Mouse (Mus musculus): ENCODE data around the gene Ermard.

Ermard gene

DNA sequence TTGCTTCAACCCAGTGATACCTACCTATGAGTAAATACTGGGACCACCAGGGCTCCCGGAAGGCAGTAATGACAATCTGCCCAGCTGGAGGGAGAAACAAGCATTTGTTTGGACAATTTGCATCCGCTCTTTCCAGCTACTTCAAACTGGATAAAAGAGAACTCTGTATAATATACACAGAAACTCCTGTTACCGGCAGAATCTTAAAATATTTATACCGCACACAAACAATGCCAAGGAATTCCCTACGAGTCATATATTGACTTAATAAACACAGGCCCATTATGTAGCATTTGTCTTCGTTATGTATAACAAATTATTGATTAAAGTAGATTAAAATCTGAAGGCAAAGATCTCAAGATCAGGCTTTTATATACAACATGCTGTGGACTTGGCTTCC is 79.6 kb downstream of the Ermard start:
- DNase-seq (ENCODE audit: low spot score) = no peak

DNA sequence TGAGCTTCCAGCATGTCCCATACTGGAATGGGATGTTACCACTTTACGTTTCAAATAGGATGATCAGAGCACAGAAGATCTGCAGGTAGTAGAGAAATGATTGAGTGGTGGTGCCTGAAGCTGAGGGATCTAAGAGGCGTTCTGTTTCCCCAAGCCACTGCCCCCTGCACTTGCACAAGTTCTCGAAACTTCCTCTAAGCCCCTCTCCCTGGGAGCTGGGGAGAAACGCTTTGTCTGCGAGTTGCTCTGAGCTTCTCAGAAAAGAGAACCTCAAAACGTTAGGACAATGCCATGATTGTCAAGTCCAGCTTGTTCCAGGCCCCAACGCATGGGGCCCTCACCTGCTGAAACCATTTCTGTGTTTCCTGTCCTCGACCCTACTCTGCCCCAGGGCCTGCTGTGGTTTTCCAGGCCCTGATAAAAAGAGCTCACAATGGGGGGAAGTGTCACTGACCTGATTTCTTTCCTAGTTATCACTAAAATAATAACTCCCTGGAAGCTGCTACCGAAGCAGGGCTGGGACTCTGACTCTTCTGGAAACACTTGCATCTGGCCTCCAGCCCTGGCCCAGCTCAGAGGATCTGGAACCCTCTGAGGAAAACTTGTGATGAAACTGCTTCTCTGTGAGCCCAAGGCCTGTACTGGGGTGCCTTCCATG is 88.8 kb downstream of the Ermard start:
- no peak for DNase-seq (ENCODE audit: low spot score)

DNA sequence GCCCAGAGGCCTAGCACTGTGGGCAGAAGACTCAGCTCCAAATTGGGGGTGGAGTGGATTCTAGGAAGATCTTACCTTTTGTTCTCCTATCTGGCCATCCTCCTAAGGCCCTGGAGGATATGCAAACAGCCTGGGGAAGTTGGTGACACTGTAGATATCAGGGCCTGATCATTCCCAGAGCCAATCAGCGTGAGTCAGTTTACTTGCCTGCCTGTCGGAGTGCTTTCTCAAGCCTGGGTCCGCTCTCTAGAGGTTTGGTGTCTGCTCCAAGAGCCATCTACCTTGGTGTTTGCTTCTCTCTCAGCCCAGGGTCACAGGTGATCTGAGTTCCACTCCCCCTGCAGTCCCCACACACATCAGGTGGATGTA is 89.3 kb downstream of the Ermard start:
- no peak for DNase-seq (ENCODE audit: low spot score)

DNA sequence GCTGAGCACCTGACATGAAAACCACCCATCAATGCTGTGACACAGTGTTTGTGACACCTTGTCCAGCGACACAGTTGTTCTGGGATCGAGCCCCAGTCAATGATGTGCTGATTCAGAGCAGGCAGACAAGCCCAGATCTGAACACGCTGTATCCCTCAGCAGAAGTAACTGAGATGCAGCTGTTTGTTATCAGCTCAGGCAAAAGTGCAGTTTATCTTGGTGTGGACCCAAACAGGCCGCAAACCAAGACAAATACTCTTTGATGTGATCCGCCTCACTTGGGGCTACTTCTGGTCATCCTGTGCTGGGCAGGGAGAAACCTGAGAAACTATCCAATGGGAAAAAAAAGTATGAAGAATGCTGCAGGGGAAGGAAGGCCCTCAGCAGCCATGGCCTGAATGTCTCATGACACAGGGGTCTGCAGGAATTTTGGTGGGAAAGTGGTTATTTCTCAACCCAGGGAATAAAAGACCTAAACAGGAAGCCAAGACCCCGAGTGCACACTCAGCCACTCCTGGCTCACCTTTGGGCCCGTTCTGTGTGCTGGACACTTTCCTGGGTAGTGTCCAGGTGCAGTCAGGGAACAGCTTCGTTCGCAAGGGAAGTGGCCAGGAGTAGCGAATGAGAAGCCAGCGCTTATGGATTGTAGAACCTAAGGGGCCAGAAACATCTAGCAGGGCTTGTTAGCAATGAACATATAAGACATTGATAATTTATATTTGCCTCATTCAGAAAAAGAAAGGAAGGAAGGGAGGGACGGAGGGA is 94.1 kb downstream of the Ermard start:
- DNase-seq (ENCODE audit: low spot score) = no peak

DNA sequence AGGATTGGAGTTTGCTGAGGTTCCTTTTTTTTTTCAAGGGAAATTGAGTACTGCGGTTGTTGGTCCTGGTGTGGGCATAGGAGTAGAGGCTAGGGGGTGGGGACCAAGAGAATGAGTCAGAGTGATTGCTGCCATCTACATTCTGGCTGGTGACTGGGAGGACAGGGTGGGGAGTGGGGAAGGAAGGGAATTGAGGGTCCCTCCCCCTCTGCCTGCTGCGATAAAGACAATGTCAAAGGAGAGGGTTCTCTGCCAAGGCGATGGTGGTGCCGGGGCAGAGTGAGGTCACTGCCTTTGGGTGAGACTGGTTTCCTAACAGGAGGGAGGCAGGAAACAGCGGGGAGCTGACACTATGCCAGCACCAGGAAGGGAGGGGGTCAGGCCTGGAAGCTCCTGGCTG is 96.4 kb downstream of the Ermard start:
- peak; percentile 88 for DNase-seq (ENCODE audit: low spot score)
